Mouse (Mus musculus) MEL (cell line): ENCODE results near the gene Mettl1. TPM values are rescaled to one million over a fixed set of nuclear protein-coding genes. Genes with fewer than 3 reads are reported as not detected.

Experiments used
- DNase-seq: peaks from one replicate; pipeline ENCODE4 v3.0.0; 2011; ENCODE audit warnings: low read depth, low spot score
- H3K27ac ChIP-seq: 2 replicates; pipeline ENCODE4 v1.5.1; 2012; ENCODE audit warnings: low read depth, mild to moderate bottlenecking, control low read depth, low read length, moderate library complexity; ENCODE audit not compliant: control insufficient read depth
- H3K27me3 ChIP-seq, 2 experiments: fragments of 150-350 bp in 1 of 2; sonication (generic) in 1 of 2; 2 replicates each; pipeline ENCODE4 v1.6.1; 2012; ENCODE audit warnings: low read length in 2 of 2, mild to moderate bottlenecking in 2 of 2, improper control_type of control experiment in 1 of 2, moderate library complexity in 1 of 2; ENCODE audit not compliant: insufficient read depth in 2 of 2, control insufficient read depth in 1 of 2
- H3K36me3 ChIP-seq, 2 experiments: 2 replicates each; pipeline ENCODE4 v1.6.1; 2012 to 2014; ENCODE audit warnings: low read length in 2 of 2, improper control_type of control experiment in 1 of 2, inconsistent platforms in 1 of 2, mild to moderate bottlenecking in 1 of 2; ENCODE audit not compliant: insufficient read depth in 2 of 2, control insufficient read depth in 1 of 2
- H3K4me1 ChIP-seq, 2 experiments: fragments of 150-350 bp in 1 of 2; sonication (generic) in 1 of 2; 2 replicates each; pipeline ENCODE4 v1.6.1; 2012; ENCODE audit warnings: low read length in 2 of 2, improper control_type of control experiment in 1 of 2, mild to moderate bottlenecking in 1 of 2; ENCODE audit not compliant: insufficient read depth in 2 of 2, control insufficient read depth in 1 of 2
- H3K4me3 ChIP-seq, 2 experiments: fragments of 150-350 bp in 1 of 2; sonication (generic) in 1 of 2; 2 replicates each; pipeline ENCODE4 v1.5.1; 2012; ENCODE audit warnings: low read depth in 2 of 2, low read length in 2 of 2, mild to moderate bottlenecking in 2 of 2, moderate library complexity in 2 of 2, control low read depth in 1 of 2, improper control_type of control experiment in 1 of 2; ENCODE audit not compliant: control insufficient read depth in 1 of 2, insufficient read depth in 1 of 2
- H3K79me2 ChIP-seq: 2 replicates; pipeline ENCODE4 v1.6.1; 2012; ENCODE audit warnings: mild to moderate bottlenecking, low read length, moderate library complexity; ENCODE audit not compliant: control insufficient read depth, poor library complexity, insufficient read depth
- H3K9ac ChIP-seq: 2 replicates; pipeline ENCODE4 v1.6.1; 2012; ENCODE audit warnings: low read depth, mild to moderate bottlenecking, control low read depth, low read length, moderate library complexity; ENCODE audit not compliant: control insufficient read depth, poor library complexity, severe bottlenecking
- H3K9me3 ChIP-seq: fragments of 150-350 bp; sonication (generic); replicated peaks from 2 replicates; pipeline ENCODE4 v1.6.1; 2012; ENCODE audit warnings: mild to moderate bottlenecking, low read length, improper control_type of control experiment, moderate library complexity; ENCODE audit not compliant: insufficient read depth
- CTCF ChIP-seq, 3 experiments: IDR thresholded peaks in 2 of 3; conservative IDR thresholded peaks in 1 of 3; 2 replicates each; pipeline ENCODE4 v1.5.1; 2011 to 2012; ENCODE audit warnings: low read length in 3 of 3, low read depth in 2 of 3, mild to moderate bottlenecking in 2 of 3, improper control_type of control experiment in 1 of 3, inconsistent platforms in 1 of 3, mixed read lengths in 1 of 3, moderate library complexity in 1 of 3; ENCODE audit not compliant: control insufficient read depth in 1 of 3, insufficient read depth in 1 of 3, poor library complexity in 1 of 3, severe bottlenecking in 1 of 3
- ELF1 ChIP-seq: IDR thresholded peaks from 2 replicates; pipeline ENCODE4 v1.6.1; 2014; ENCODE audit warnings: low read depth, mild to moderate bottlenecking, inconsistent platforms, low read length, improper control_type of control experiment, moderate library complexity
- EP300 ChIP-seq, 2 experiments: IDR thresholded peaks; 2 replicates each; pipeline ENCODE4 v1.6.1; 2011; ENCODE audit warnings: improper control_type of control experiment in 2 of 2, low read length in 2 of 2, low read depth in 1 of 2, mild to moderate bottlenecking in 1 of 2
- GATA1 ChIP-seq: IDR thresholded peaks from 2 replicates; pipeline ENCODE4 v1.6.1; 2011; ENCODE audit warnings: low read depth, low read length, improper control_type of control experiment
- KAT2A ChIP-seq: conservative IDR thresholded peaks from 2 replicates; pipeline ENCODE4 v1.6.1; 2012; ENCODE audit warnings: low read depth, low read length, improper control_type of control experiment, inconsistent platforms
- MAX ChIP-seq: IDR thresholded peaks from 2 replicates; pipeline ENCODE4 v1.6.1; 2011; ENCODE audit warnings: low read length, improper control_type of control experiment
- MEF2A ChIP-seq: IDR thresholded peaks from 2 replicates; pipeline ENCODE4 v1.6.1; 2014; ENCODE audit warnings: low read depth, mild to moderate bottlenecking, inconsistent platforms, low read length, improper control_type of control experiment; ENCODE audit not compliant: poor library complexity, insufficient replicate concordance, severe bottlenecking; ENCODE audit errors: extremely low read depth
- MYB ChIP-seq: IDR thresholded peaks from 2 replicates; pipeline ENCODE4 v1.6.1; 2011; ENCODE audit warnings: mild to moderate bottlenecking, low read depth, low read length, improper control_type of control experiment
- MYC ChIP-seq: IDR thresholded peaks from 2 replicates; pipeline ENCODE4 v1.6.1; 2011; ENCODE audit warnings: low read depth, mild to moderate bottlenecking, low read length, improper control_type of control experiment, moderate library complexity
- POLR2A ChIP-seq, 2 experiments: IDR thresholded peaks; 2 replicates each; pipeline ENCODE4 v1.6.1; 2011 to 2012; ENCODE audit warnings: low read length in 2 of 2, mild to moderate bottlenecking in 2 of 2, control low read depth in 1 of 2, improper control_type of control experiment in 1 of 2, low read depth in 1 of 2, moderate library complexity in 1 of 2; ENCODE audit not compliant: control insufficient read depth in 1 of 2, insufficient read depth in 1 of 2, poor library complexity in 1 of 2
- POLR2AphosphoS5 ChIP-seq: IDR thresholded peaks from 2 replicates; pipeline ENCODE4 v1.6.1; 2012; ENCODE audit warnings: low read depth, borderline replicate concordance, mild to moderate bottlenecking, inconsistent platforms, low read length, moderate library complexity, mixed read lengths
- RAD21 ChIP-seq: IDR thresholded peaks from 2 replicates; pipeline ENCODE4 v1.6.1; 2011; ENCODE audit warnings: mild to moderate bottlenecking, low read depth, low read length, improper control_type of control experiment
- SIN3A ChIP-seq: IDR thresholded peaks from 2 replicates; pipeline ENCODE4 v1.6.1; 2012; ENCODE audit warnings: low read length, improper control_type of control experiment, inconsistent platforms
- TBP ChIP-seq: IDR thresholded peaks from 2 replicates; pipeline ENCODE4 v1.8.0; 2011; ENCODE audit warnings: low read depth, low read length, improper control_type of control experiment
- TCF12 ChIP-seq: IDR thresholded peaks from 2 replicates; pipeline ENCODE4 v1.6.1; 2014; ENCODE audit warnings: low read depth, mild to moderate bottlenecking, inconsistent platforms, low read length, improper control_type of control experiment, moderate library complexity
- USF1 ChIP-seq: IDR thresholded peaks from 2 replicates; pipeline ENCODE4 v1.6.1; 2014; ENCODE audit warnings: low read depth, mild to moderate bottlenecking, inconsistent platforms, low read length, improper control_type of control experiment, moderate library complexity
- USF2 ChIP-seq, 2 experiments: IDR thresholded peaks; 2 replicates each; pipeline ENCODE4 v1.6.1; 2011 to 2012; ENCODE audit warnings: improper control_type of control experiment in 2 of 2, low read length in 2 of 2, borderline replicate concordance in 1 of 2, inconsistent platforms in 1 of 2, low read depth in 1 of 2, mild to moderate bottlenecking in 1 of 2; ENCODE audit not compliant: insufficient read depth in 1 of 2
- ZC3H11A ChIP-seq: IDR thresholded peaks from 2 replicates; pipeline ENCODE4 v1.6.1; 2012; ENCODE audit warnings: low read depth, mild to moderate bottlenecking, inconsistent platforms, low read length, improper control_type of control experiment
- ZNF384 ChIP-seq: IDR thresholded peaks from 2 replicates; pipeline ENCODE4 v1.6.1; 2012; ENCODE audit warnings: low read depth, mild to moderate bottlenecking, inconsistent platforms, low read length, improper control_type of control experiment
- polyA plus RNA-seq, 2 experiments: library from polyadenylated mRNA; stranded (reverse) in 1 of 2; unstranded in 1 of 2; fragments of >175 nt in 1 of 2; fragments of >200 nt in 1 of 2; gene quantifications; 2 replicates each; pipeline versions ENCODE4 v1.2.1 to v1.2.4; 2012; ENCODE audit warnings: low replicate concordance in 2 of 2, low read depth in 1 of 2; ENCODE audit not compliant: insufficient read length in 2 of 2, insufficient read depth in 1 of 2, missing spikeins in 1 of 2
- total RNA-seq: library from RNA; depleted of rRNA; stranded (reverse); fragments of 300-350 nt; gene quantifications from 2 replicates; pipeline ENCODE4 v1.2.3, GENCODE M21; 2012; rRNA removed

The Mettl1 gene
- total and polyA plus RNA-seq, 3 experiments: 35.3 to 67.3 TPM; not detected in 1

- Histone ChIP-seq H3K9ac (no peak overlapping the region), H3K27ac (no peak overlapping the region), H3K4me1 (no peaks in the 10 kb centered on the region), H3K9me3 (no peaks in the 10 kb centered on the region), H3K4me3 (no peak overlapping the region), H3K79me2 (no peaks in the 10 kb centered on the region), H3K27me3 (no peaks in the 10 kb centered on the region), H3K36me3 (no peaks in the 10 kb centered on the region)
- no peak for DNase-seq
- no peak for TF ChIP-seq POLR2A (IDR thresholded peaks at IDR 0.05; ENCODE audit: control insufficient read depth in 1 of 2, insufficient read depth in 1 of 2, low read depth in 1 of 2, low read length in 2 of 2, poor library complexity in 1 of 2)
- TF ChIP-seq MEF2A: no peak
- TF ChIP-seq TBP: no peak
- TF ChIP-seq MAX: no peak
- no peak for TF ChIP-seq USF1
- no peak for TF ChIP-seq GATA1
- TF ChIP-seq EP300 (IDR thresholded peaks at IDR 0.05; ENCODE audit: low read depth in 1 of 2, low read length in 2 of 2): no peak
- no peak for TF ChIP-seq MYB
- TF ChIP-seq RAD21: no peak
- no peak for TF ChIP-seq TCF12
- no peak for TF ChIP-seq MYC
- TF ChIP-seq POLR2AphosphoS5: no peak
- TF ChIP-seq CTCF (IDR thresholded peaks at IDR 0.05 in 2 of 3, conservative IDR thresholded peaks at IDR 0.05 in 1 of 3; ENCODE audit: control insufficient read depth in 1 of 3, insufficient read depth in 1 of 3, low read depth in 2 of 3, low read length in 3 of 3, poor library complexity in 1 of 3, severe bottlenecking in 1 of 3): no peak
- no peak for TF ChIP-seq KAT2A
- no peak for TF ChIP-seq SIN3A
- TF ChIP-seq USF2 (IDR thresholded peaks at IDR 0.05; ENCODE audit: borderline replicate concordance in 1 of 2, insufficient read depth in 1 of 2, low read depth in 1 of 2, low read length in 2 of 2): no peak
- no peak for TF ChIP-seq ZNF384
- TF ChIP-seq ZC3H11A: no peak
- TF ChIP-seq ELF1: no peak
- TF ChIP-seq, all 39 proteins: peak for 0
Observed at GRCm38 (mm10) chr10:127094382-127094802, 53.2 kb downstream of the Mettl1 start.

Other genes with a start within 250 kb of the Mettl1 start
- gene Atp23, start 140.1 kb upstream of the Mettl1 start, total RNA-seq: 23.0 and 23.9 TPM in 2 replicates
- 10 to 100 TPM in 1 of 2 experiments, not detected in 1; 26.1 TPM for gene Atp23, start 140.1 kb upstream of the Mettl1 start, polyA plus RNA-seq
- gene Ctdsp2, start 62.7 kb upstream of the Mettl1 start, total RNA-seq: 16.7 and 19.3 TPM in 2 replicates
- gene Ctdsp2, start 62.7 kb upstream of the Mettl1 start, polyA plus RNA-seq: 10 to 100 TPM in 1 of 2 experiments, not detected in 1; 69.3 TPM
- 10.1 and 21.6 TPM in 2 replicates for gene Avil, start 40.7 kb upstream of the Mettl1 start, total RNA-seq
- 10 to 100 TPM; 16.0 to 49.7 TPM for gene Avil, start 40.7 kb upstream of the Mettl1 start, polyA plus RNA-seq
- 88.9 and 90.0 TPM in 2 replicates for gene Tsfm, start 10.6 kb upstream of the Mettl1 start, total RNA-seq
- 10 to 100 TPM in 1 of 2 experiments, not detected in 1; 84.7 TPM for gene Tsfm, start 10.6 kb upstream of the Mettl1 start, polyA plus RNA-seq
- 0.27 and 0.42 TPM in 2 replicates for gene Eef1akmt3, start 99 bp downstream of the Mettl1 start, total RNA-seq
- gene Eef1akmt3, start 99 bp downstream of the Mettl1 start, polyA plus RNA-seq: 1 to 10 TPM in 1 of 2 experiments, not detected in 1; 2.3 TPM
- gene Cyp27b1, start 6.8 kb downstream of the Mettl1 start, total RNA-seq: 0.23 TPM in 2 replicates
- gene Cyp27b1, start 6.8 kb downstream of the Mettl1 start, polyA plus RNA-seq: under 1 TPM in 1 of 2 experiments, not detected in 1; 0.93 TPM
- gene March9, start 18.8 kb downstream of the Mettl1 start, total RNA-seq: 2.1 and 2.3 TPM in 2 replicates
- gene March9, start 18.8 kb downstream of the Mettl1 start, polyA plus RNA-seq: 1 to 10 TPM in 1 of 2 experiments, not detected in 1; 5.2 TPM
- gene Cdk4, start 22.1 kb downstream of the Mettl1 start, total RNA-seq: 362 and 443 TPM in 2 replicates
- 1,000 to 10,000 TPM in 1 of 2 experiments, 100 to 1,000 TPM in 1; 843 to 1,325 TPM for gene Cdk4, start 22.1 kb downstream of the Mettl1 start, polyA plus RNA-seq
- gene Tspan31, start 28.9 kb downstream of the Mettl1 start, total RNA-seq: 49.7 and 57.2 TPM in 2 replicates
- gene Tspan31, start 28.9 kb downstream of the Mettl1 start, polyA plus RNA-seq: 10 to 100 TPM in 1 of 2 experiments, not detected in 1; 63.1 TPM
- 0.03 and 0.04 TPM in 2 replicates for gene Agap2, start 33.9 kb downstream of the Mettl1 start, total RNA-seq
- under 1 TPM in 1 of 2 experiments, not detected in 1; 0.46 TPM for gene Agap2, start 33.9 kb downstream of the Mettl1 start, polyA plus RNA-seq
- 41.5 and 42.4 TPM in 2 replicates for gene Os9, start 79.7 kb downstream of the Mettl1 start, total RNA-seq
- gene Os9, start 79.7 kb downstream of the Mettl1 start, polyA plus RNA-seq: 10 to 100 TPM in 1 of 2 experiments, not detected in 1; 60.4 TPM
- 23.7 and 24.6 TPM in 2 replicates for gene B4galnt1, start 123.8 kb downstream of the Mettl1 start, total RNA-seq
- gene B4galnt1, start 123.8 kb downstream of the Mettl1 start, polyA plus RNA-seq: 10 to 100 TPM; 65.8 to 66.0 TPM
- gene Slc26a10, start 139.2 kb downstream of the Mettl1 start, total RNA-seq: 0.75 and 1.1 TPM in 2 replicates
- 1 to 10 TPM in 1 of 2 experiments, not detected in 1; 1.3 TPM for gene Slc26a10, start 139.2 kb downstream of the Mettl1 start, polyA plus RNA-seq
- gene Arhgef25, start 148.7 kb downstream of the Mettl1 start, total RNA-seq: 16.9 and 18.3 TPM in 2 replicates
- 10 to 100 TPM in 1 of 2 experiments, not detected in 1; 44.6 TPM for gene Arhgef25, start 148.7 kb downstream of the Mettl1 start, polyA plus RNA-seq
- gene Dtx3, start 154.3 kb downstream of the Mettl1 start, total RNA-seq: 24.1 and 30.5 TPM in 2 replicates
- 100 to 1,000 TPM in 1 of 2 experiments, not detected in 1; 107 TPM for gene Dtx3, start 154.3 kb downstream of the Mettl1 start, polyA plus RNA-seq
- 31.1 and 31.9 TPM in 2 replicates for gene Pip4k2c, start 170.2 kb downstream of the Mettl1 start, total RNA-seq
- 10 to 100 TPM in 1 of 2 experiments, not detected in 1; 58.2 TPM for gene Pip4k2c, start 170.2 kb downstream of the Mettl1 start, polyA plus RNA-seq
- 0.42 and 0.52 TPM in 2 replicates for gene Kif5a, start 221.9 kb downstream of the Mettl1 start, total RNA-seq
- 1 to 10 TPM in 1 of 2 experiments, not detected in 1; 1.3 TPM for gene Kif5a, start 221.9 kb downstream of the Mettl1 start, polyA plus RNA-seq
- 223 and 240 TPM in 2 replicates for gene Dctn2, start 225.0 kb downstream of the Mettl1 start, total RNA-seq
- 100 to 1,000 TPM in 1 of 2 experiments, not detected in 1; 297 TPM for gene Dctn2, start 225.0 kb downstream of the Mettl1 start, polyA plus RNA-seq
- gene Mbd6, start 247.6 kb downstream of the Mettl1 start, total RNA-seq: 4.2 and 5.0 TPM in 2 replicates
- 10 to 100 TPM in 1 of 2 experiments, not detected in 1; 44.8 TPM for gene Mbd6, start 247.6 kb downstream of the Mettl1 start, polyA plus RNA-seq